Mouse (Mus musculus): ENCODE measurements at regions not wholly inside any gene's neighbourhood (a gene's known extent, or its start where the extent isn't known, plus 50 kb on each side); places are given as distances from the start of the nearest gene placed in this dataset.

DNA sequence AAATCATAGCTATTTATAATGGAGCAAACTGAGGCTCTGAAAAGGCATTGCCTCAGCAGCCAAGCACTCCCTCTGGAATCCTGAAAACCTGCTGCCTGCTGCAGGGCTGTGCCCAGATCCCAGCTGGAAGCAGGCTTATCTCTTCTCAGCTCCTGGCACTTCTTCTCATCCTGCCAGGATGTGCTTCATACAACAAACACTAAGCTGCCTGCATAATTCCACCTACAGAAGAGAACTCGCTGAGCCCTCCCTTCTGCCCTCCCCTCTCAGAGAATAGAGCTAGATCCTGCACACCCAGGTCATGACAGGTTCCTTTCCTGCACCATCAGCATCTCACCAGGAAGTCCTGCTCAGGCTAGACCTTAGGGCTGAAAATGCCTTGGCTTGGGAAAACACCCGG is 187.4 kb upstream of the Bcl6 start:
- DNase-seq, result no peak

DNA sequence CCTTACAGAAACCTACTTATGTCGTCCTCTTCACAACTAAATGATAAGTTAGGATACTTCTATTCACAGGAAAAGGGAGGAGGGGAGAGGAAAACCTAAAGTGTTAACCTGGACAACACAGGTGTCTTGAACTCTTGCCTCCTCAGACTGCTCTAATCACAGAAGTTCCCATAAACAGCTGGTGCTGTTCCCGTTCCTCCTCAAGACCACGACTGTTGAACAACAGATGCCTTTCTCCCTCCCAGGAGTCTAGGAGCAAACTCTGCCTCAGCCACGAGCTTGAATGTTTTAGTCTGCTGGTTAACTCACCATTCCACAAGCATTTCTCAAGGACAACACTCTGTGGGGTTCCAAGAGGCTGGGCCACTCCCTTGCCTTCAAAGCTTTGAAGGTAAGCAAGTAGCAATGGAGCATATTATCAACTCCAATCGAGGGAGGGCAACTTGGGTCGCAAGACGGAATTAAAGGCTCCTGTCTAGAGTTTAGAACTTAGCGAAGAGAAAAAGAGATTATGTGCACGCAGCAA is 186.6 kb upstream of the Bcl6 start:
- DNase-seq, result no peak

DNA sequence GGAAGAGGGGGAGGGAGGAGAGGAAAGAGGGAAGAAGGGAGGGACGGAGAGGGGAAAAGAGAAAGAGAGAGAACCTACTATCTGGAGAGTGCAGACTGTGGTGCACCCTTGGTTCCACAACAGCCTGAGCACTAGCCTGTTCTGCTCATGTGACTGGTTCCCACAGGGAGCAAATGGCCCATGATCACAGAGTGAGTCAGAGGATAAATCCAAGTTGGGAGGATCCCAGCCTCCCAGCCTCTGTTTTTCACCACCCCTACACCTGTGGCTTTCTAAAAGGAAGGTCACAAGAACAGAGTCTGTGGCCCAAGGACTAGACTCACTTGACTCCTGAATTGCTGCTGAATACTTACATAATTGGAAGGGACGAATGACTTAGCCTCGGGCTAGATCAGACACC is 185.9 kb upstream of the Bcl6 start:
- DNase-seq, result no peak

DNA sequence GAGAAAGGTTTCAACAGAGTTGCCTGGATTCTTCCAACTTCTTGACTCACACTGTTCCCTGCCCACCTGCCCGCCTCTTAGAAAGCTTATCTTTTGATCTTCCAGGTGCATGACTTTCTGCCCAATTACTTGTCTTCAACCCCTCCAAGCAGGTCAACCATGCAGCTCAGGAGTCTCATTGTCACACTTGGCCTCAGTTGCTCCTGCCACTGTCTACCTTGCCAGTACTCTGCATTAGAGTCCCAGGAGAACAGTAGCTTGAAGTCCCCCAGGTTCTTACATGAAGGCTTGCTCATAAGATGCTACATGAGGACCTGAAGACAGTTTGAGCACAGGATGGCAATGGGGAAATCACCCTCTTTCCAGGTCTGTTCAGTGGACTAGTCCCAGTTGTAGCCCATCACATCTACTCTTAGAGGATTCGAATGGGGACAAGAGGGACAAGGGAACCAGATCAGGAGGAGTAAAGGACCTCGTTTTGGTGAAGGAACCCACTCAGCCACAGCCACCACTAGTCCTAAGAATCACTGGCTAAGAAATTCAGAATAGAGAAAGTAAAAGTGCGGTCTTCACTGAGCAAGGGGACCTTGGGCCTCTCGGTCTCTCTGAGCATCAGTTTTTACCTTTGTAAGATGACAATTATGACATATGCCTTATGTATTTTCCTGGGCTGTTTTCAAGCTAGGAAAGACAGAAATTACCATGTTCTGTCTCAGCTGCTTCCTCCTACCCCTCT is 185.3 kb upstream of the Bcl6 start:
- no peak for DNase-seq

DNA sequence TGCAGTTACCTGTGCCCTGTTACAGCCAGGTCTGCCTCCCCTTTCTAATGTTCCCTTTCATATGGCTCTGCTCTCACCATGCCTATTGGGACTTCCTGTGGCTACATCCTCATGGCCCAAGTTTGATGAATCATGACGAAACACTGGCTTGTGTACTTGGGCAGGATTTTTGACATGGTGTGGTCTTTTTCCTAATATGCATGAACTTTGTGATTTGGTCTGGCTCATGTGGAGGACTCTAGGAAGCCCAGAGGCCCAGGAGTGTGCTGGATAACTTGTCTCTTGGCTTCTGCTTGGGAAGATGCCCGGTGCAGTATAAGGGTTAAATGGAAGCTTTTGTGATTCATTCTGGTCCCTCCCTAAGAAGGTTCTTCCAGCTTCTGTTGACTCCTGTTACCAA is 184.0 kb upstream of the Bcl6 start:
- DNase-seq, result no peak

DNA sequence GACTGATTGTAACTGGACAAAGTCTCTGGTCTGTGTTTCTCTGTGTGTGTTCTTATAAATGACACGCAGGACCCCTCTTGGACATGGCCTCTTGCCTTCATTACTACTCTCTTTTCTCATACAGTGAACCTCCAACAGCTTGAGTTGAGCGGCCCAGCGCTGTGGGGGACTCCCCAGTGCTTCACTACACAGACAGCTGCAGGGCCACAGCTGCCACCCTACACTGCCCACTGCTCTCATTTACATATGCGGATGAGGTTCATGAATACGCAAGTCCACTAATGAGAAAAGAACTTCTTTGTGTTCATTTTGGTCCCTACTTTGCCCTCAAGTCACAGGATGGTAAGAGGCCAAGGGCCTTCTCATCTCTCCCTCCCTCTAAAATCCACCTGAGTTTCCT is 183.4 kb upstream of the Bcl6 start:
- no peak for DNase-seq

DNA sequence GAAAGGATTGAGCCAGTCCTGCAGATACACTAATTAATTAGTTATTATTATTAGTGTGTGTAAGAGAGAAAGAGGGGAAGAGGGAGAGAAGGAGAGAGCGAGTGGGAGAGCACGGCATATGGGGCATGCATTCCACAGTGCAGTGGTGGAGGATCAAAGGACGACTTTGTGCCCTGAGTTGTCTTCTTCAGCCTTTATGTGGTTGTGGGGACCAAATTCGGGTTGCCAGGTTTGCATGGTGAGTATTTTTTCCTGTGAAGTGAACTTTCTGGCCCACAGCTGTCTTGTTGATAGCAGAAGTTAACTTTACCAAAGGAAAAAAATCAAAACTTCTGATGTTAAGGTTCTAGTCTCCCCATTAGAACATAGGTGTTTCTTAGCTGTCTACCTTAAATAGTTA is 182.5 kb upstream of the Bcl6 start:
- no peak for DNase-seq

DNA sequence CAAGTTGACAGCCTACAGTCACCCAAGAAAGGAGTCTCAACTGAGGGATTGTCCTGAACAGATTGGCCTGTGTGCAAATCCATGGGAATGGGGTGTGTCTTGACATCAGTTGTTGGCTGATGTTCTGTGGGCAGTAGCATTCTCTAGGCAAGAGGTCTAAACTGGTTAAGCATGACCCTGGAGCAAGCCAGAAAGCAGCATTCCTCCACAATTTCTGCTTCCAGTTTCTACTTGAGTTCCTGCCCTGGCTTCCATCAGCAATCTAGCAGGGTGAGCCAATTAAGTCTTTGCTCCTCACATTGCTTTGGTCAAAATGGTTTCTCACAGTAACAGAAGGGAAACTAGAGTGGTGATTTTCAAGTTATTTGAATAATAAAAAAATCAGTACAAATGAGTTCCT is 177.8 kb upstream of the Bcl6 start:
- no peak for DNase-seq

DNA sequence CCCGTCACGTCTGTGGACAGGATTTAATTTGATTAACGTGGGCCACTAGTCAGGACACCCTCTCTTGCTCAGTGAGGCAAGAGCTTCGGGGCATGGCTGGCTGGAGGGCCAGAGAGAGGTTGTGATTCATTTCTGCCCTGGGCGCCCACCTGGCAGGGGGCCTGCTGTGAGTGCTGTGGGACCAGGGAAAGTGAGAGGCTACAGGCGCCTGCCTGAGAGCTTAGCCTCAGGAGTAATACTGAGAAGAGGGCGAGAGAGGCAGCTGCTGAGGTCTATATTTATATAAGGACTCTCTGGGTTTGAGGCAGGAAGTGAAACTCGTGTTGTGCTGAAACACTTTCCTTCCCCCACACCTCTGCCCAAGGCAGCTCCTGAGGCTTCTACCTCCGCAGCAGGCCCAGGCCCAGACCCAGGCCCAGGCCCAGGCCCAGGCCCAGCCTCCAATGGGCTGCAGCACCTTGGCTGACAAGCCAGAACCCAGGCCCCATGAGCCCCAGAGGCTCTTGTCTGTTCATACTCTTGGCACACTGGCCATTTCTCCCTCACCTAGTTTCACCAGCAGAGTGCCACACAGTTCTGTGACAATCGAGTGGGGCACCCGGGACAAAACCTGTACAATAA is 176.9 kb upstream of the Bcl6 start:
- DNase-seq, result no peak

DNA sequence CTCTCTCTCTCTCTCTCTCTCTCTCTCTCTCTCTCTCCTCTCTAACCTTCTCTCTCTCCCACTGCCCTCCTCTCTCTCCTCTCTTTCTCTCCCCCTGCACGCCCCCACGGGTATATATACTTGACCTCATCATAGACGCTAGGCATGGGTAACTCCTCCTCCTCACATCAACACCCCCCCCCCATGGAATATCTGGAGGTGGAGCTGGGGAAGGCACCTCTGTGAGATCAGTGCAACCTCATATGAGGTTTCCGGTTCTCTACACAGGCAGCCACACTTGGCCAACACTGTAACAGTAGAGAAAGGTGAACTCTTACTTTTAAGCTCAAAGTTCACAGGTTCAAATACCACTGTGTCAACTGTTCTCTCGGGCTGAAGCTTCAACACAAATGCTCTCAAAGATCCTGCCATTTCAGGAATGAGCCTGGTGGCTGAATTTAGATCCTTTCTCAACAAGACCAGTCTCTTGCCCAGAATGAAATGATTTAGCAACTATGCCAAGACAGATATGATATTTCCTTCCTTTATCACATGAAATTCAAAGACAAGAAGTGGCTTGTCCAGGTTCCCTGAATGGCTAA is 172.1 kb upstream of the Bcl6 start:
- DNase-seq, result no peak

DNA sequence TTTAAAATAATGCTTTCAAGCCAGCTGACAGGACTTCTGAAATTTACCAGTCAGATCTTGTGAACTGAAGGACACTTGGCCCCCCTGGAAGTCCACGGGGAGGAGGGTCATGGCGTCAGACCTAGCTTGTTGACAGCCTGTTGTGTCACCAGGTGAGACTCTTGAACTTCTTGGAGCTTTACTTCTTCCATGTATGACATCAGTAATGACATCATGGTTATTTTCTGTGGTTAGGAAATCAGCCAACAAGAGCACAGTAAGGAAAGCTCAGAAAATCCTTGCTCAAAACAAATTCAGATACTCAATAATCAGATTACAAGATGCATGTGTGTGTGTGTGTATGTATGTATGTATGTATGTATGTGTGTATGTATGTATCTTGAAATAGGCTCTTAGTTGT is 170.7 kb upstream of the Bcl6 start:
- no peak for DNase-seq

DNA sequence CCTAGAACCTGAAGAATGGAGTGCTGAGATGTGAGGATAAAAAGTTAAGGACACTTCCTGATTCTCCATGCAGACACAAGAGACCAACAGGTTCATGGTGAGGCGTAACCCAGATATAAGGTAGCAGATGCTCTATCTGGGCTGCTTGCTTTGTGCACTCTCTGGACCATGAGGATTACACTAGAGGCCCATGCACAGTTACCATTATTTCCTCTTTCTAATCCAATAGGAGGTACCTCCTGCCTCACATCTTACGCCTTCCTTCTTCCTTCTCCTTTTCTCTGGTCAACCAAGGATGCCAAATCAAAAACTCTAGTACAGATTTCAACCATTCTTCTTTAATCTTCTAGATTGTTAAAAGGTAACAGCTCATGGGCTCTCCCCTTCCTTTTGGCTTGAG is 169.1 kb upstream of the Bcl6 start:
- no peak for DNase-seq

DNA sequence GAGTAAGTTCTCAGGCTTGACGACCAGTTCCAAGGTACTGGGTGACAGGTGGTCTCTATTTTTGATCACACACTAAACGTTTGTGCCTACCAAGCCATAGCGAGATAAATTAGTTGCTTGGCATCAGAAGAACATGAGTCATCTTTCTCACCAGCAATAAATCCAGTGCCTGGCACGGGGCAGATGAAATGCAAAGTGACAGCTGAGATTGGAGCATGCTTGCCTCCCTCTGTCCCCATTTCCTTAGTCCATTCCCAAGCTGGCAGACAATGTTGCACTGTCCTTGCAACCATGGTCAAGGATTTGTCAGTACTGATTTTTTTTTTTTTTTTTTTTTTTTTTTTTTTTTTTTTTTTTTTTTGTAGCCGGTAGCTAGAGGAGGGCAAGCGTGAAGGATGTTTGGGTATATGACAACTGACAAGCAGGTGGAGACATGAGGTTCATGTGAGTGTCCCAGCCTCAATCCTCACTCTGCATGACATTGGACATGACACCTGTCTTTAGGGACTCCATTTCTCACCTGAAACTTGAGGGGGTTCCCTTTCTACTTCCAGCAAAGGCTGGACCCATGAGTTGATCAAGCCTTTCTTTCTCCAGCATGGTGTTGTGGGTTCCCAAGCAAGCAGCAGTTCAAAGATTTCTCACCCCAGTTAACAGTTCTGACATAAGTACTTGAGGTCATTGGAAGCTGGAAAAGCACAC is 168.2 kb upstream of the Bcl6 start:
- DNase-seq, result no peak

DNA sequence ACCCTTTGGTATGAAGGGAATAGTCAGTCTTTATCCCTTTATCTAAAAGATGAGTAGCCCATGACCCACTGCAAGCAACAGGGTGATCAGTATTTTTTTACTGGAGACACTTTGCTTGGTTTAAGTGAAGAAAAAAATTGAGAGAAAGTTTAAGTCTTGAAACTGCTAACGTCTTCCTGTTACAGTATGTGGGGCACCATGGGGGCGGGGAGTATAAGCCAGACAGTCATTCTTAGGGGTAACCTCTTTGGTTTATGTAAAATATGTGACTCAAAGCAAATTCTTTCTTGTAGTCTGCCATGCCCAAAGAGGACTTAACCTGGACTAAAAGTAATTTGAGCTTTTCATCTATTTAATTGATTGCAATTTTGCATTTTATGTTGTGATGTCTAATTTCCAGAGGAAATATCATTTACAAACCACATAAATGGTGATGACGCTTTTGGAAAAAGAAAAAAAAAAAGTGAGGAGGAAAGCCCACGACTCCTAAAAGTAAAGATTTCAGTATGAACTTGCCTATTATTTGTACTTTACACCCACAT is 166.2 kb upstream of the Bcl6 start:
- DNase-seq, result no peak

DNA sequence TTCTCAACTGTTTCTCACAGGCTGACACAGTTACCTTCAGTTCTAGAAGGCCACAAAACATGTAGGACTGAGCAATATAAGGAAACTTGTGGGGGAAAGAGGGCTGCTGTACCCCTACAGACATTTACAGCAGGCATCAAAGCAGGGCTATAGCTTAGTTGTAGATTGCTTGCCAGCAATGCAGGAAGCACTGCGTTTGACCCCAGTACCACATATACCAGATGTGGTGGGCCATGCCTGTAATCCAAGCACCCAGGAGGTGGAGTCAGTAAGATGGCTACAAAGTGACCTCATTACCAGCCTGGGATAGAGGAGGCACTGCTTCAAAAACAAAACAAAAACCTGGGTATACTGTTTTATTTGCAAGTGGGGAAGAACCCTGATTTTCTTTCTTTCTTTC is 165.3 kb upstream of the Bcl6 start:
- DNase-seq, result no peak

DNA sequence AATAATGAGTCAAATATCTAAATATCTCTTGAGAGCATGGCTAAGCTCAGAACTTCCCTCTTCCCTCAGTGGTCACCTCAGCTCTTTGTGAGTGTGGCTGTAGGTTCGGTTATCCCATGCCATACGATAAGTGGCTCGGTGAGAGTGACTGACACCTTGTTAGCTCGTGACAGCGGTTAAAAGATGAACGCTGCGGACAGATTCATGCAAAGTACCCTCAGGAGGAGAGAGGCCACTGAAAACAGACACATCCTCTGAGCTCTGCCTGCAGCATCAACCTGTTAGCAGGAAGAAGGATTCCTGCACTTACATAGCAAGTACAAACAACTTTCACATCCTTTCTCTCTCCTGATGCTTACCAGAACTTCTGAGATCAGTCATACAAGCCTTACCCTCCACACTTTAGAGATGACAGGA is 163.2 kb upstream of the Bcl6 start:
- no peak for DNase-seq

DNA sequence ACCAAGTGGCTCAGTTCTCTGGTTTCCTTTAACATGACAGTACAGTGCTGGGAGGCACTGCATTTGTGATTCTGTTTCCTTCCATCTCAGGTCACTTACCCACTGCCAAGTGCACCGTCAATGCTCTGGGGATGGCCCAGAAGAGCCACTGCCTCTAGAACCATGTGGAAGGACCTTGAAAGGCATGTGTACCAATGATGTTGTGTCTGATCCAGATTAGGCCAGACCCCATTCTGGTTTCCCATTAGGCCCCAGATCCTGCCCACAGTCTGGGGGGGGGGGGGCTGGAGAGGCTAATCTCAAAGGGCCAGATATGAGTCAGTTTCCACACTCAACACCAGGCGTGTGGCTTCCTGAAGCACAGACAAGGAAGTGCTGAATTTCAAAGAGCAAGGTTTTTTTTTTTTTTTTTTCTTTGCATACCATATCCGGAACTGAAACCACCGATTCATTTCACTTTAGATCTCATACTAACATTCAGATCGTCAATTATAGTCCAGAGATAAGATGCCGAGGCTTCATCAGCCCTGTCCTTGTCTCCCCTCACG is 162.6 kb upstream of the Bcl6 start:
- DNase-seq, result no peak

DNA sequence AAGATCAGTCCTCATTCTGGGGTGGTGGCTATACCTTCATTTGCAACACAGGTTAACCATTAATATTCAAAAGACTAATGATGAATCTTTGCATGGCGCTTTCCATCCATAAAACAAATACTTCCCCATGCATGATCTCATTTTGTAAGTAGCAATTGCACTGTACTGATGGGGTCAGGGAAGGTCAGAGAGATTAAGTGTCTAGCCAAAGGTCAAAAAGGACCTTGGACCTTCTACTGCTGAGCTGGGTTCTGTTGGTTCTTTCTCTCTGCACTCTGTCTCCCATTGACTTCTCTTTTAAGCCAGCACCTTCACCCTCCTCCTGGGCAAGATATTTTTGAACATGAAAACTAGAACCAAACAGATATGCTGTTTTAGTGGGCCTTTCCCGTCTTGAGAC is 161.9 kb upstream of the Bcl6 start:
- DNase-seq, result peak; percentile 35

DNA sequence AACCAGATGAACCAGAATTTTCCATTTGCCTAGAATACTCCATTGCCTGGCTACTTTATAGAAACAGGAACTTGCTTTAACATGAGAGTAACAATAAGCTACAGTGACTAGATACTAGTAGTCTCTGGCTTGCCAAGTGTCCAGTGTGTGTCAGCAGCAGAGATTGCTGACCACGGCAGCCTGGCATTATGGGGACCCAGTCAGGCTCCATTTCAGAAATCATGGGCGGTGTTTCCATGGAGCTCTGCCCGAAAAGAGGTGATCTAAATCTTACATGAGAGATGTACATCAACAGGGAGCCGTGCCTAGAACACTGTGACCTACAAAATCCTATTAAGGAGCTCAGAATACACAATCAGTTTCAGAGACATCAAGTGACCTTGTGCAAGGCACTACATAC is 160.8 kb upstream of the Bcl6 start:
- DNase-seq, result no peak

DNA sequence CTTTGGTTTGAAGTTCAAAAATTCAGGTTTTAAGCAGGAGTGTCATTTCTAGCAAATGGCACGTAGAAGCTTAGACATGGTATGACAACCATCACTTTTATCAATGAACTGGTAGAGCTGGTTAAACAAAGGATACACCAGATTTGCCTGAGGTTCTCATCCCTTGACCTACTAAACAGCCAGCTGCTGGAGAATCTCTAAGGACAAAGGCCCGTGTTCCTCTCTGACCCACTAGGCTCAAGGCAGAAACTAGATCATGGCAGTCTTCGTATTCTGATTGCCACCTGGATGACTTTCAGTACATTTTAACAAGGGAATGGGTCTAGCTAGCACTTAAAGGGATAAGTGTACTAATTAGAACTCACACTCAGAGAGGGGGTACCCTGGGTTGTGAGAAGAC is 155.2 kb upstream of the Bcl6 start:
- DNase-seq, result no peak

DNA sequence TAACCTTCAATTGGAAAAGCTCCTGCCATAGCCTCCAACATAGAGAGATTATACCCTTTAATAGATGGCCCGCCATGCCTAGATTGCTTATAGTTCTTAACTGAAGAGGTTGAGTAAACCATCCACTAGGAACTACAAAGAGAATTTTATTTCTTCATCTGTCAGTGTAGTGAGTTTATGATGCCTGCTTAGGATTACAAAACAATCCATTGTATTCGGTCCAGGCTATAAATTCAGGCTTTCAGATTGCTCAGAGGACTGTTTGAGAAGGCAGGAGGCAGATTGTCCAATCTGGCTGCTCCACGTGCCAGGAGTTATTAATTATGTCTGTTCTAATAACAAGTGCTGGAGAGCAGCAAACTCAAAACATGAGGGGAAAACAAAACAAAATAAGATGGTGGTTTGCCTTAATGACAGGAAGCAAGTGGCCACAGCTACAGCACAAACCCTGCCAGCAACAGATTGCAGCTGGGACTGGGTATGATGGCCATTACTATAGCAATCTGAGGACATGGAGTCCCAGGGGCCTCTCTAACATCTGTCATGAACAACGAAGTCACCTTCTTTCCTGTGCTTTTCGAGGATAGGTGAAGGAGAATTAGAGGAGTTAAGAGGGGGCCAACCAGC is 154.4 kb upstream of the Bcl6 start:
- DNase-seq, result no peak

DNA sequence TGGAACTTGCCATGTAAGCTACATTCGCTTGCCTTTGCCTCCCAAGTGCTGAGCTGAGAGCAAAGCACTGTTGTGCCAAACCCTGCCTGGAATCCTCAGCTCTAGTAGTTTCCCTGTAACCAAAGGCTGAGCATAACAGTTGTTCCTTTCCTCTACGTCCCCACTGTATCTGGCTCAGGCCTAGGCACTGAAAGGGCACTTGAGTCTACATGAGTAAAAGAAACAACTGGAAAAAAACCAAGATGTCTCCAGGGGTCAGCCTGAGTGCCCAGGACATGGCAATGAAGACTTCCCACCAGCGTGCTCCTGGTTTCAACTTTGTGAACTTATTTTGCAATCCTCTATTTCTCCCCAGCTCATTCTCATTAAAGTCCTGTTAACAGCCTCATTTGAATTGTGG is 150.5 kb upstream of the Bcl6 start:
- DNase-seq, result no peak

Data from kidney, adult 9 months (tissue).